Mouse (Mus musculus): Measurements from ENCODE around the gene Pdgfc.

DNA sequence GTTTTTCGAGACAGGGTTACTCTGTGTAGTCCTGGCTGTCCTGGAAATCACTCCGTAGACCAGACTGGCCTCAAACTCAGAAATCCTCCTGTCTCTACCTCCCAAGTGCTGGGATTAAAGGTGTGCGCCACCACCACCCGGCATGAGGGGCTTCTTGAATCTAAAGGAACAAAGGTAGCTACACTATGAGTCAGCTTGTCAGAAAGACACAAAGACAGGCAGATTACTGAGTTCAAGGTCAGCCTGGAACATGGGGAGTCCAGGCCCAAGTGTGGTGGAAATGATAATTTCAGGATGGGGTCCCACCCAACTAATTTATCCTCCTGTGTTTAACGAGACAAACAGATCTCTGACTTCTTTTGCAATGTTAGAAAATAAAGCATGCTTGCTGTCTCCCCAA lies 13.9 kb upstream of the Pdgfc start:
- no peak for TF ChIP-seq CTCF (IDR thresholded peaks at IDR 0.05; ENCODE audit: insufficient read depth, low read depth, low read length)
- no peak for TF ChIP-seq POLR2A (IDR thresholded peaks at IDR 0.05; ENCODE audit: insufficient read depth, low read depth, low read length)
